Mouse (Mus musculus) gastrocnemius, adult 2 months (tissue): ENCODE measurements around the gene Hat1. TPM values are rescaled to one million over a fixed set of nuclear protein-coding genes. Genes with fewer than 3 reads are reported as not detected.
A peak's percentile ranks its signal among the peaks of the same experiment; 100 is the strongest.

Experiments used
- DNase-seq: peaks from one replicate; pipeline ENCODE4 v3.0.0; 2022
- H3K27ac ChIP-seq: fragments of 200-600 bp; 2 replicates; pipeline ENCODE4 v1.8.1; 2022; ENCODE audit warnings: mild to moderate bottlenecking
- H3K4me3 ChIP-seq: fragments of 200-600 bp; 2 replicates; pipeline ENCODE4 v1.8.1; 2022; ENCODE audit warnings: mild to moderate bottlenecking, moderate library complexity
- CTCF ChIP-seq: fragments of 200-600 bp; IDR thresholded peaks from 2 replicates; pipeline ENCODE4 v1.8.1; 2022; ENCODE audit warnings: antibody characterized with exemption, mild to moderate bottlenecking, moderate library complexity
- intact Hi-C: fragments of 180-260 bp; cut with DNase I; formaldehyde crosslinking; loops from one replicate; pipeline ENCODE4 v1.15.1; 2025
- total RNA-seq, 2 experiments: library from RNA; stranded (reverse); gene quantifications; 2 replicates each; pipeline ENCODE4 v1.2.3; 2021

The Hat1 gene
- total RNA-seq, 2 experiments from 2014 or later = 18.0 to 21.3 TPM

DNA sequence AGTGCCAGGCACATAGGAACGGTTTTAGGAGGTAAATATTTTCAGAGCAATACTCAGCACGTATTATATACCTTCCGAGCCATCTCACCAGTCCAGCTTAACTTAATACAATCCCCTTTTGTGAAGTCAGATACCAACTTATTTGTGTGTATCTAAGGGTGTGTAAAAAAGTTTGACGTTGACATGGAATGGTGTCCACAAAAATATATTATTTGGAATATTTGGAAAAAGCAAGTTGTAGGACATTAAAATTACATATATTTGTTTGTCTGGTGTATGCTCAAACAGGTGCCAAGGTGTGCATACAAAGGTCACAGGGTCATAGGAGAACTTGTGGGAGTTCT lies 65.1 kb downstream of the Hat1 start:
- DNase-seq = no peak
- intact Hi-C loops = loop anchor here (5.0 kb wide), 1 partner anchor 67 kb away; the partner anchor contains the start of gene Hat1
- peak overlapping the region; percentile 84; the same call in 1 of the 2 replicates for H3K27ac ChIP-seq
- no peak for TF ChIP-seq CTCF
- peak overlapping the region; percentile 82 for H3K4me3 ChIP-seq

GRCm38 (mm10) chr2:71458624-71459023 lies 69.9 kb downstream of the Hat1 start:
- no peak for TF ChIP-seq CTCF
- DNase-seq = no peak
- intact Hi-C loops = no loop called here

GRCm38 (mm10) chr2:71459659-71460058 lies 70.9 kb downstream of the Hat1 start:
- DNase-seq = no peak
- Histone ChIP-seq H3K27ac (no peak overlapping the region), H3K4me3 (no peak overlapping the region)
- intact Hi-C loops = no loop called here
- TF ChIP-seq CTCF = no peak

More at GRCm38 (mm10) chr2:71458624-71459023, 69.9 kb downstream of the Hat1 start:
- H3K27ac ChIP-seq = no peak overlapping the region
- no peak overlapping the region for H3K4me3 ChIP-seq

DNA sequence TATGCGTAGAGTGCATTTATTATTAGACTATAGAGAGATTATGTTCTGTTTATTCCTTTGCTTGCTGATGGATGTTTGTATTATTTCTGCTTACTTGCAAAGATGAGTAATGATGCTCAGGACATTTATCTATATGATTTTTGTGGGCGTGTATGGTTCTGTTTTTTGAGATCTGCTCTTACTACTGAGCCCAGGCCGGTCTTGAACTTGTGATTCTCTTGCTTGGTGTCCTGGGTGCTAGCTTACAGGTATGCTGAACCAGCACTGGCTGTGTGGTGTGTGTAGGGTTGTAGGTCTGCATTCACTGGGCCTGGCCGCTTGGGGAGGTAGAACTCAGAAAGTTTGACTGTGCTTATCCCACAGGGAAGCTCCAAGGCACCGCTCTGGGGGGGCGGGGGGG lies 72.4 kb downstream of the Hat1 start:
- TF ChIP-seq CTCF = no peak
- no peak for DNase-seq
- intact Hi-C loops = no loop called here

GRCm38 (mm10) chr2:71461589-71461988 lies 72.8 kb downstream of the Hat1 start:
- DNase-seq = no peak
- H3K4me3 ChIP-seq = no peak overlapping the region
- intact Hi-C loops = no loop called here
- no peak overlapping the region for H3K27ac ChIP-seq
- no peak for TF ChIP-seq CTCF

More for the DNA sequence above, 72.4 kb downstream of the Hat1 start:
- Histone ChIP-seq H3K27ac (no peak overlapping the region), H3K4me3 (no peak overlapping the region)

GRCm38 (mm10) chr2:71462066-71462465 lies 73.3 kb downstream of the Hat1 start:
- intact Hi-C loops = no loop called here
- TF ChIP-seq CTCF = no peak
- no peak for DNase-seq
- no peak overlapping the region for H3K4me3 ChIP-seq
- no peak overlapping the region for H3K27ac ChIP-seq

DNA sequence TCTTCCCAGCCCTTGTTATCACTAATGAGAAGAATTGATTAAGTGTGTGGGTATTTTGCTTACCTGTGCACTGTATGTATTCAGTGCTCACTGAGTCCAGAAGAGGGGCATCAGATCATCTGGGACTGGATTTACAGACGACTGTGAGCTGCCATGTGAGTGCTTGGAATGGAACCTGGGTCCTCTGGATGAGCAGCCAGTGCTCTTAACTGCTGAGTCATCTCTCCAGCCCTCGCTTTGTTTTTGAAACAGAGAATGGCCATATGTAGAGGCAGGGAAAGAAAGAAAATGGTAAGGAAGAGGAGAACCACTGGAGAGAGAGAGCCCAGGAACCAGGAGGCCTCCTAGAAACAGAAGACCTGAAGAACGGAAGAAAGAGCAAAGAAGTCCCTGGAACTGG lies 73.8 kb downstream of the Hat1 start:
- Histone ChIP-seq H3K27ac (no peak overlapping the region), H3K4me3 (no peak overlapping the region)
- intact Hi-C loops = no loop called here
- no peak for TF ChIP-seq CTCF
- no peak for DNase-seq

DNA sequence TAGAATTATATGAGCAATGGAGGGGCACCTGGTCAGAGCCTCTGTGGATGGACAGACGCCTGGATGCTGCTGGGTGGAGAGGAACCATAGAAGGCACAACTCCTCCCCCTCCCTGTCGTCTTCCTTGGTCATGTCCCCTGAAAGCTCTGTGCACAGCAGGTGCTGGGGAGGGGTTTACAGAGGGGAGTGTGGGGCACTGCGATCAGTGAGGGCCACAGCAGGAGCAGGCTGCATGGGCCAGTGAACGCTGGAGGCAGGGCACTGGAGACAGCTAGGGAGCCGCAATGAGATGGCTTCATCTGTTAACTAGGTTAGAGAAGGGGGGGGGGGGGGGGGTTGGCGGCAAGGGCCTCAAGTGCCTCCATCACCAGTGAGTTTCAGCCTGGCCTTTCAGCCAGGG lies 77.3 kb downstream of the Hat1 start:
- intact Hi-C loops = no loop called here
- no peak for DNase-seq
- no peak overlapping the region for H3K4me3 ChIP-seq
- TF ChIP-seq CTCF = no peak
- no peak overlapping the region for H3K27ac ChIP-seq

GRCm38 (mm10) chr2:71466861-71467450 lies 78.2 kb downstream of the Hat1 start:
- DNase-seq = no peak
- no peak overlapping the region for H3K4me3 ChIP-seq
- intact Hi-C loops = no loop called here
- H3K27ac ChIP-seq = no peak overlapping the region
- no peak for TF ChIP-seq CTCF

- no peak overlapping the region for H3K4me3 ChIP-seq
- no peak overlapping the region for H3K27ac ChIP-seq
- DNase-seq = no peak
- no peak for TF ChIP-seq CTCF
- intact Hi-C loops = no loop called here
Measured at GRCm38 (mm10) chr2:71471094-71471493, 82.3 kb downstream of the Hat1 start.

DNA sequence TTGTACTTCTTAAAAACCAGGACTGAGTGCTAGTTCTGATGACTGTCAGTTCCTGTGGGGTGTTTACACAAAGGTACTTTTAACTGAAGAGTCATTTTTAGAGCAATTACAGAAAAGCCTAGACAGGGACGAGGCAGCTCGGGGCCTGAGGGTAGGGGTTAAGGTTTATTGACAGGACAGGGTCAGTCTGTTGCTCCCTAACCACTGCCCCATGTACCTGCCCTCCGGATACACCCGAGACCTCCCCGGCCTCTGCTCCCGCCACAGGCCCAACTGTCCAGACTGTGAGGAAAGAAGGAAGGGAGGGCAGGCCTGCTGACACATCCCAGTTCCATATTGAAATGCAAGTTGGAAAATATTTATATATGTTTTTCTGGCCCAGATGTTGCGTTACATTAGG lies 85.1 kb downstream of the Hat1 start:
- DNase-seq = no peak
- no peak overlapping the region for H3K4me3 ChIP-seq
- no peak for TF ChIP-seq CTCF
- H3K27ac ChIP-seq = no peak overlapping the region; the same call in 1 of the 2 replicates
- intact Hi-C loops = no loop called here

- intact Hi-C loops = no loop called here
- Histone ChIP-seq H3K27ac (no peak overlapping the region; the same call in 1 of the 2 replicates), H3K4me3 (0 out of 2 replicates have a peak overlapping the region, but pooled peaks have one; percentile 5)
- DNase-seq = peak; percentile 43
- no peak for TF ChIP-seq CTCF
Measured at GRCm38 (mm10) chr2:71474345-71474744, 85.6 kb downstream of the Hat1 start.

GRCm38 (mm10) chr2:71475311-71475710 lies 86.6 kb downstream of the Hat1 start:
- intact Hi-C loops = no loop called here
- H3K4me3 ChIP-seq = no peak overlapping the region
- TF ChIP-seq CTCF = no peak
- H3K27ac ChIP-seq = no peak overlapping the region
- no peak for DNase-seq

DNA sequence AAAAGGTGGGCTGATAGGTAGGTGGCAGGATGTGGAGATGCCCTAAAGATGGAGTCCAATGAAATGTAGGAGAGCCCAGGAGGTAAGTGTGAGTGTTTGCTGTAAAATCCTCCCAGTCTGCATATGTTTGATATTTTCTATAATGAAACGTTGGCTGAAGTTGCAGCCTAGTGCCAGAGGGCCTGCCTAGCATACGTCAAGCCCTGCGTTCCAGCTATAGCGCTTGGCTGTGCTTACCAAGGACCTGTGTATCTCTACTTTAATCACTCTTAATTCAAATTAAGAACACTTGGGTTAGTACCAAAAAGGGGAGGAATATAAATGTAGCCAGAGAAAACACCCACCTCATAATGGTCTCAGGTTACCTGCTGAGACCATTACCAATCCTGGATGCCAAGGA lies 87.0 kb downstream of the Hat1 start:
- no peak overlapping the region for H3K4me3 ChIP-seq
- H3K27ac ChIP-seq = no peak overlapping the region
- intact Hi-C loops = no loop called here
- DNase-seq = no peak
- TF ChIP-seq CTCF = no peak
